Mouse (Mus musculus) thymus, adult 2 months (tissue): ENCODE data around the gene Dnajc22.

Experiments
- CTCF ChIP-seq: fragments of 200-500 bp; IDR thresholded peaks from 2 replicates; pipeline ENCODE4 v1.5.1; 2012; ENCODE audit warnings: mild to moderate bottlenecking, control low read depth, low read length, moderate library complexity, borderline replicate concordance; ENCODE audit not compliant: control insufficient read depth, poor library complexity, insufficient read depth; ENCODE audit errors: extremely low read depth
- POLR2A ChIP-seq: fragments of 200-500 bp; IDR thresholded peaks from 2 replicates; pipeline ENCODE4 v1.6.1; 2012; ENCODE audit warnings: mild to moderate bottlenecking, low read length, control low read depth, moderate library complexity; ENCODE audit not compliant: control insufficient read depth, poor library complexity, insufficient read depth; ENCODE audit errors: extremely low read depth

GRCm38 (mm10) chr15:99082840-99083239 is 10.1 kb upstream of the Dnajc22 start:
- no peak for TF ChIP-seq POLR2A
- TF ChIP-seq CTCF, result no peak
